Mouse (Mus musculus) CH12F3 (cell line): Measurements from ENCODE around the gene Slc8a1.

Experiments
- in situ Hi-C: fragments of 300-500 bp; cut with MboI; formaldehyde crosslinking; loops from 2 replicates; pipeline ENCODE4 v1.14.3; 2020; ENCODE audit warnings: low sequenced_read_pairs

Gene Slc8a1

DNA sequence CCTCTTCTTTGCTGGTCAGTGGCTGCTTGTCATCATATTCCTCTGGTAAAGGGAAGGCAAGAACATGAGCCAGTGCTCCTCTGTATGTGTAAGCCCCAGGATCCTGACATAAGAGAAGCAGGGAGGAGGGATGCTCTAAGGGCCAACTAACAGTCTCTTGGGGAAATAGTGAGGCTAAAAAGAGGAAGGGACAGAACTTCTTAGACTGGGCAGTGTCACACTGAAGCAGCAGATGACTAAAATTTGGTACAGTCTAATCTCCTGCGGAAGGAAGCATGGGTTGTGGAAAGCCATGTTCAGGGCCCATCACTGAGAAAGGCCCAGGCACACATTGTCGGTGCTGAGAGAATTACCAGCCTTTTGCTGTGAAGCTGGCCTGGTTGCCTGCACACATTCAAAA lies 305.4 kb downstream of the Slc8a1 start:
- in situ Hi-C loops = no loop called here

DNA sequence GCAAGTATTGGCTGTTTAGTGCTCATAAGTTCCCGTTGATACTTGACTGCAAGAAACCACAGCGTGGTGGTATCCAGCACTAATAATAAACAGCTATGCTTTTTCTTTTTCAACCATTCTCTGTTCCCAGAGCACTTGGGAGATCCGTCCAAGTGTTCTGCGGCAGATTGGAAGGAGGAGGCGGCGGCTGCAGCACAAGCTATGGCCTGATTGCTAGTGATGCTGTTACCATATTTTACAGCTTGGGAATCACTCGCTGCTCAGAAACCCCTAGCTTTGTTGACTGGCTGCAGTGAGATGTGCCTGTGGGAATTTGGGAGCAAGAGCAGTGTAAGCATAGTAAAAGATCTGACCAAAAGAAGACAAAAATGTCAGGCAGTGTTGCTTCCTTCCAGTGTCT lies 310.9 kb downstream of the Slc8a1 start:
- in situ Hi-C loops = no loop called here

DNA sequence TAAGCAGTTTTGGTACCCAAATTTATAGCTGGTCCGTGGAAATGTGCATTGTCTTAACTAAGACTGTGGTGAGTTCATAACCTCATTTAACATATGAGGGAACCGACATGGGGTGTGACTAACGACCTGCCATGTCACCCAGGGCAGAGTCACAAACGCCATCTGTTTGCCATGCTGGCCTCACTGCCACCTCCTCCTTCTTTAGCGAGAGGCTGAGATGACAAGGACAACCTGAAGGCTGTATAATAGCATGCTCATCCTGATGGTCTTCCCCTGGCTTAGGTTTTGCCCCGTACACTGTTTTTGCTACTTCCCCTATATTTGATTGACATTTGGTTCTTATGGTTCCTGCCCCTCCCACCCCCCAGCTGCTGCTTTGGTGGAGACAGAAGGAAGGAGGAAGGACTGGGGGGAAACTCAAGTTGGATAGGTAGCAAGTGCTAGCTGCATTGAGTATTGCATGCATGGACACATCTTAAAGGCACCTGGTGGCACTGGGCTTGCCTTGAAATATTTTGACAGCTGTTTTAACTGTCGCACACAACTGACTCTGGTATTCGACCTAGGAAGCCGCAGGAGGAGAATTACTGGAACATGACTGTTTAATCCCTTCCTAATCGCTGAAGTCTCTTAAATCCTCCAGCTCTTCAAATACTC lies 313.8 kb downstream of the Slc8a1 start:
- in situ Hi-C loops = no loop called here

DNA sequence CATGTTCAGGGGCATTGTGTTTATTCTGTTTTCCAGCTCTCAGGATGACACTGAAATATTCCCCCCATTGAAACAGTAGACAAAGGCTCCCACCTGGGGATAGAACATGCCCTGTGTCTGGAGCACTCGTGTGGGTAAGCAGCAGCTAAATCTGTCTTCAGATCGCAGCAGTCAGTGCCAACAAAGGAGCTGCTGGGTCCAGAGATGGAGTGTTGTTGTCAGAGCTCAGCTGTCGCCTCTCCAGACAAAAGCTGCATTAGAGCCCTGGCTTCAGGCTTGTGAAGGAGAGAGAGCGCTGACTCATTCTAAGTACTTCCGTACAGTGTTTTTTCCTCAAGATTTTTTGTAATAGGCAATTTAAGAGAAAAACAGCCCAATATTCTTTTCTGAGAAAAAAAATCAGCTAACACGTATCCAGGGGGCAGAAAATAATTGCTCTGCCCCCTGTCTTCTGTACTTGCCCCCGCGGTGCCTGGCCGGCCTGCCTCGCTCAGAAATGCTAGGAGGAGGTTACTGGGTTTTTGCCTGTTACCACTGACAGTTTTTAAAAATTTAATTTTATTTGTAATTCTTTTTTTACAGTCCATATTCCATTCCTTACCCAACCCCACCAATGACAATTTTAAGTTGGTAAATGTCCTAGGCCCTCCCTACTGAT lies 318.2 kb downstream of the Slc8a1 start:
- in situ Hi-C loops = no loop called here

DNA sequence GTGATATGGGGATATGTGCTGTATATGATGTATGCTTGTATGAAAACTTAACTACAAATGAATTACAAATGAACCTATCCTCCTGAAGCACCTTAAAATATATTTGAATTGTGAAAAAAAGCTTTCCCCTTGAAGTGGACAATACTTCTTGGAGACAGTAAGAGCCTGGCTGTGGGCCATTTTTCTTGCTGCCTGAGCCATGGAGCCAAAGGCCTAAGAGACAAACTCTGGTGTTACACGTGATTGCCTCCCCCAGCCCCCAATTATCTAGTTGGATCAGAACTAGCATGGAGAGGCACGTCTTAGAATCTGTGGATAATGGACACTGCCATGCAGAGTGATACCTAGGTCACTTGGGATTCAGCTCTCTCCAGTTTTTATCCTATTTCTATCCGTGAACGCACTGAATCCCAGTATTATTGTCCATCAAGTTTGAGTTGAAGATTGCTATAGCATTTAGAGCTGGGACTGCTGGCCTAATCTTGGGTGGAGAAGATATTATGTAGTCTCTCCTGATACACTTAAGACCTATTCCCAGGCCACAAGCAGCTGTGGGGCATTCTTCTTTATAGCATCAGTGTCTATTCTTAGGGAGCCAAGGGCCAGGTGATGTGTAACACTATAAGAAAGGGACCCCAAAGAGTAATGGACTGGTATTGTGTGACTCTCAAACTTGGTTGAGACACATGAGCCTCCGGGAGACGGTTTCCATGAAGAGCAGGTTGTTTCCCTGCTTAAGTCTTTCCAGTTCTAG lies 321.6 kb downstream of the Slc8a1 start:
- in situ Hi-C loops = no loop called here

DNA sequence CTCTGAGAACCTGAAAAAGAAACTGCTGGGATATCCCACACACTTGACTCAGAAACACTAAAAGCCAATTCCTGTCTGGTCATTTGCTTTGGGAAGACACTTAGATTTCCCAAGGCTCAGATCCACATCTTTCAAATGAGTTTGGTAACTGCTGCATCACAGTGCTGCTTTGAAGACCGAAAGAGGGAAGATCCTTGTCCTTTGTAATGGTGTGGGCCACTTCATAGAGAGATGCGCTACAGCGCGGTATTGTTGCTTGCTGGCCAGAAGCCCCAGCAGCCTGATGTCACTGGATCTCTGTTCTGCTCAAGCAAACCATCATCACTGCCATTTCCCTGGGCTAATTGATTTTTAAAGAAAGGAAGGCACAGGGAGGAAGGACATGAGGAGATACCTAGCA lies 325.4 kb downstream of the Slc8a1 start:
- in situ Hi-C loops = no loop called here

DNA sequence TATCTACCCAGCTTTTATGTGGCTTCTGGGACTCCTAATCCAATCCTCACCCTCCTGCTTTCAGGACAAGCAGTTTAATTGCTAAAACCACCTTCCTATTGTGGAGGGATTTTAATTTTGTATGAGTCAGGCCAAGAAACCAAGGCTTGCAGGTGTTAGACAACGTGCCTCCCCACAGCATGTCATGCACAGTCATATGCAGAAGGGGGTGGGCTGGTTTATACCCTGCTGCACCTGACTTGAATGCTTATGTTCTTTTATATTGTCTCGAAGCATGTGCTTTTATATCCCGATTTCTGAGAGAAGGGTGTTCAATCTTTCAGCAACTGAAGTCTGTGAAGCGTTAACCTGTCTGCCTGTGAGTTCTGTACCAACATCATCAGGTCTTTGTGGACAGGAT lies 334.0 kb downstream of the Slc8a1 start:
- in situ Hi-C loops = no loop called here

DNA sequence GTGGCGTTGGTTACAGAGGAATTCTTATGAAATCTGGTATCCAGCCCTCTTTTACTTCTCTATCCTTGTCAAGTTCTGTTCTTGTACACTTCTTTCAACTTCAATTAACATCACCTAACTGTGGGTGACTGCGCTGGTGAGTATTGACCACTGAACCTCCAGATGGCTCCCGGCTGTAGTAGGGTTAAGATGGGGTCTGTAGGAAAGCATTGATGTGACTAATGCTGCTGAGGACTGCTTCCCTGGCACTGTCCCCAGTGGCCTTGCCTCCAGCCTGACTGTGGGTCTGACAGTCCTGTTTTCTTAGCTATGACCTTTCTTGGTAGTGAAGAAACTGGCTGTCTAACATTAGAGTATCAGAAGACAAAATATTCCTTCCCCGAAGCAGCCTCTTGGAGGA lies 335.1 kb downstream of the Slc8a1 start:
- in situ Hi-C loops = no loop called here

DNA sequence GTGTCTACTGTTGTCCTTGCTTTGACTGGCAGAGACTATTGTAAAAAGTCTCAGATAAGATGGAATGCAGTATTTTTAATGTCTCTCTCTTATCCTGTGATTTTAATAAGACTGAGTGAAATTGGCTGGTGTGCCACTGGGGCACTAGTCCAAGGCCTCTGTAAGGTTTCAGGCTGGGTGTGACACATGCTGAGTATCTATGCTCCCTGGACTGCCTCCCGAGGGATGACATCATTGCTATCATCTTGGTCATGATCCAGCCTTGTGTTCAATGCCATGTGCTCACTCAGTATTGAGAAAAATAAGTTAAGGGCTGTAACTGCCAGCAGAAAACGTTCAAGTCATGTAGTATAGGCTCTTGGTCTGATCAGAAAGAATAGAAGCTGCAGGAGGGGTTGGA lies 335.5 kb downstream of the Slc8a1 start:
- in situ Hi-C loops = no loop called here

DNA sequence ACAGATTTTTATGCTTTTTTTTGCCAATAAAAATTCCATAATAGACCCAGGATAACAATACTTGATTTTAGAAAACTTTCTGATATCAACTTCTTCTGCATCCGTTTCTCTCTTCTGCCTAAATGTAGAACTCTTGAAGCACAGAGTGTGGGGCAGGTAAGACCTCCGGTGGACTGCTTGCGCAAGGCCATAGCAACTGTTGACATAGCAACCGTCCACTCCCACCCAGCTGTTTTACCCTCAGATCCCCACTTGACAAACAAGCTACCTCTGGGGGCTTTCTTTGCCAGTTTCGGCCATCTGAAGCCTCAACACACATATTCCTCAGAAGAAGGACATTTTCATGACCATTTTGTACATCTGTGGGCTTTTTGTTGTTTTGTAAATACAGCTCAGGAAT lies 337.8 kb downstream of the Slc8a1 start:
- in situ Hi-C loops = no loop called here

DNA sequence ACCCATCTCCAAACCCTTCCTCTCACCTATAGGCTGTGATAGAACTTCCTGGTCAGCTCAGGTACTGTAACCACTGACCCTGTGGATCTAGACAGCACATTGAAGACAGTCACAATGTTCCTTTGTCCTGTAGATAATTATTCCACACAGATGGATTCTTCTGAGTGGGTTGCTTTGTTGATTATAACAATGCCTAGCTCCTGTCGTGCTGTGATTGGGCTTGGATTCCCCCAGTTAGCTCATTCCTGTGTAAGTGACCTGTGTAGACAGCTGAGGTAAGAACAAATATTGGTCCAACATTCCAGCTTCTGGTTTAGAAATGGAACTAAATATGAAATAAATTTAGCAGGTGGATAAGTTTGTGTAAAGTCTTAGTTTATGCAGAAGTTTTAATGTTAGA lies 340.7 kb downstream of the Slc8a1 start:
- in situ Hi-C loops = no loop called here

DNA sequence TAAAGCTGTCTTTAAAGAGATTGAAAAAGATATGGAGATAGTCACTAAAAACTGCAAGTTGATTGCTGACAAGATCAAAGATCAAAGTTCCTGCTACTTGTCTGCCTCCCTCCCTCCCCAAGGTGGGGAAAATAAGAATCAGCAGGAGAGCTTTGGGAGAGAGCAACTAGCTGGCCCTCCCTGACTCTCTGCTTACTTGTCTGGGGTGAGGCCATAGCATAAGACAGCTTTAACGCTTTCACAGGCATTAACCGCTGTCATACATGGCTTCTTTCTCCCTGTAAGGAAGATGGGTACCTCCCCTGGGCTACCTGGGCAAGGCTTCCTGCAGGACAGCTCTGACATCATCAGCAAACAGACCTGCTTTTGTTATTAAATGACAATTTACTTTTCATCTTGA lies 344.1 kb downstream of the Slc8a1 start:
- in situ Hi-C loops = no loop called here

DNA sequence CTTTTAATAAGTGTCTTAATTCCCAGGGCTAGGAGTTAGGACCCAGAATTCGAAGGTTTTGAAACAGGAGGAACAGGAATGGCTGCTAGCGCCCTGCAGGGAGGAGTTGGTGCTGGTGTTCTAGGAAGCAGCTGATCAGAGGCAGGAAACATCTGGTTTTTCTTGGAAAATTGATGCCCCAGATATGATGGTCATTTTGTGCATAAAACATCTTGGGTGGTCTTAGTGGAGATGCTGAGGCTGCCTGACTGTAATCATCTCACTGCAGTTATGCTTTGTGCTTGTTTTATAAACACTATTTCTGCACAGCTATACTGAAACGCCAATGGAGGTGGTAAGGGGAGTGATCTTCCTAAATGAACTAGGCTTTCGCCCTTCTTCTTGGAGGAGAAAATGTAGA lies 345.1 kb downstream of the Slc8a1 start:
- in situ Hi-C loops = no loop called here

DNA sequence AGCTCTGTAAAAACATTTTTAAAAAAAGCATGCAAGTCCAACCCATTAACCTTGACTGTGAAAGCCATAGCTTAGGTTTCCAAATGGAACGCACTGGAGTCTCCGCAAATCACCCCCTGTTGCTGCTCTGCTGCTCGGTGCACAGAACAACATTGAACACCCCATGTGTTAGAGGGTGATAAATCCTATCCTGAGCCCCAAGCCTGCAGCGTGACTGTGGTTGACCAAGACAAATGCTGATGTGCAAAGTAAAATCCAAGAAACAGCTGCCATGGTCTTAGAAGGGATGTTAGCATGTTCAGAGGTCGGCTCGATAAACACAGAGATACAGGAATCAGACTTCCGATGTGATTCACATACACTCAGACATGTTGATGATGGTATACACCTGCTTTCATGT lies 346.7 kb downstream of the Slc8a1 start:
- in situ Hi-C loops = no loop called here

DNA sequence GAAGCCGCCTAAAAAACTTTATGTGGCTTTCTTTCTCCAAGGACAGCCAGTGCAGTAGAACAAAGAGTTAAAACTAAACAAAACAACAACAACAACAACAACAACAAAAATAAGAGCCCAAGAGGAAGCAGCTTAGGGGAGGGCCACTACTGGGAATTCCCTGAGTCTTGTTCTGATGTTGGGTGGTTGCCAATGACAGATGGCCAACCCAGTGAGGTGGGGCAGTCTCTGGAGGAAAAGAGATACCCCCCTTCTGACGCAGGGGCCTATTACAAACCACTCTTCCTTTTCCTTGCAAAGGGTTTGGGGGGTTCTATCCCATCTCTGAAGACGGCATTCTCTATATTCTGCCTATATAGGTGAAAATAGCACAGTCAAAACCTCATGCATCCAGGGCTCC lies 347.4 kb downstream of the Slc8a1 start:
- in situ Hi-C loops = no loop called here

DNA sequence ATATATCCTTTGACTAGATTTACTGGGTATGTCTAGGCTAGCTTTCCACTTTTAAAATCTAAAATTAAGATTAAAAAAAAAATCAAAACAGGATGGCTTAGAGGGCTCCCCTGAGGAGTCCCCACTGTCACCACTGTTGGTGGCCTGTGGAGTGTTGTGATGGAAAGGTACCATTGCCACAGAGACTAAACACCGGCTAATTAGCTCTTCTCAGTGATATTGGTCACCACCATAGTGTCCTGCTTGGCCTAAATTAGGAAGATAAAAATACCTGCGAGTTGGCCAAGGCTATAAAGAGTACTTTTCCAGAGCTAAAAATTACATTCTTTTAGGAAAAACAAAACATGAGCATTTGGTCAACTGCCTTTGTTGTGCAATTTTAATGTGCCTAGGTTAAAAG lies 352.1 kb downstream of the Slc8a1 start:
- in situ Hi-C loops = no loop called here

DNA sequence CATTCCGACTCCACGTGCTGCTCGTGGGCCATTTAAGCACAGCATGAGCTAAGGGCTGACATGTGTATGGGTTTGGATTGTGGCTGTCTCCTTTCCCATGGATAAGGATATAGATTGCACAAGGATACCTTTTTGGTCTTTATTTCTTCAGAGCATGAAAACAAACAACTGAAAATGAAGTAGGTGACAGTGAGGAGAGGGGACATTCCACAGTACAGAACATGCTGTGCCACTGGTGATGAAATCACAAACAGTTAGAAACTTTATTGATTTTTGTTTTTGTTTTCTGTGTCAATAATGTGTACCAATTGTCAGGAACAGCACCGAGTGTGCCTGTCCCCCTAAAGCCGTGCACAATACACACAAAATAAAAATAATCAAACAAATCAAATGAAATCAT lies 352.7 kb downstream of the Slc8a1 start:
- in situ Hi-C loops = no loop called here

DNA sequence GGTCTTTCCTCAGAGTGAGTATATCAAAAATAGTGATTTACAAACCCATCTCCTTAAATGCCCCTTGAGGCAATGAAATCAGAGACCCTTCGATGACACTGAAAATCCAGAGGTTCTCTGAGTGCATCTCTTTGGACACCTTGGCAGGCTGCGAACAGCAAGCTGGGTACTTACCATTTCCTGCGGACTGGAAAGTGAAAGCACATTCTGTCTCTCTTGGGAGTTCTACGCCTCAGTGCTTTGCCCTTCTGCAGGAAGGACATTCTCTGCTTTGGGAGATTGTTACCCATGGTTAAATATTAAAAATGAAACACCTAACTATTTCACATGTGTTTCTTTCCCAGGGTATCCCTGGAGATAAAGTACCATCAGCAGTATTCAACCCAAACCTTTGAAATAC lies 354.7 kb downstream of the Slc8a1 start:
- in situ Hi-C loops = no loop called here

DNA sequence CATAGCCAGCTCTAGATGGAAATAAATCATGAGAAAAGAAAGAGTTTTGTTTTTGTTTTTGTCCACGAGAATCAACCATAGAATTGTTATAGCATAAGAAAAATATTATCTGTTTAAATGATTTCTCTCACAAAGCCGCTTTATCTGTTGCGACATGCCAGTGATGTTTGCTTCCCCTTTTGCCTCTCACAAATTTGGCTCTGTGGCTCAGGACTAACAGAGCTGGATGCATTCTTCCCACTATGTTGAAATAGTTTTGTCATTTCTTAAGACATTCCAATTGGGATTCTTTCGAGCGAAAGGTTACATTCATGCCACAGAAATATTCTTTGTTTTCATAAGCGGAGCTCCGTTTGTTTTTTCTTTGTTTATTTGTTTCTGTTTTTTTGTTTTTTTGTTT lies 359.7 kb downstream of the Slc8a1 start:
- in situ Hi-C loops = no loop called here

DNA sequence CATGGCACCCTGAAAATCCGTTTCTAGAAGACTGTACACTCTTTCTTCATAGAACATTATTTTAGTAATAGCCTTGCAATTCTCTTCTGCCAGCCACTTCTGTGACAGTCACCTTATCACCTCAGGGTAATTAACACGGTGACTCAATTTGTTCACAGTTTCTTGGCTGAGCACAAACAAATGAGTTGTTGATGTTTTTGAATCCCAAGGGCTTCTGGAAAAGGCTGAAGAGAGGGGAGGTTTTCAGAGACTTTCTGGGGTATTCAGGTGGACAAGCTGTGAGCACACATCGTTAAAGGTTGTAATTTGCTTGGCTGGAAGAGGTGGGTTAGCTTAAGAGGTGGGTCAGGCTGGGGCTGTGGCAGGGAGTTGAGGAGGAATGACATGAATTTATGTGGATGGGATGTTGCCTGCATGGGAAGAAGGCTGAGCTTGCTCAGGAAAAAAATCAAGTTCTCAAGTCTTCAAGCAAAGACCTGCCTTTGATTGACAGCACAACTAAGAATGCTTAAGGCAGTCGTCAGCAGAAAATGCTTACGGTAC lies 360.3 kb downstream of the Slc8a1 start:
- in situ Hi-C loops = no loop called here

DNA sequence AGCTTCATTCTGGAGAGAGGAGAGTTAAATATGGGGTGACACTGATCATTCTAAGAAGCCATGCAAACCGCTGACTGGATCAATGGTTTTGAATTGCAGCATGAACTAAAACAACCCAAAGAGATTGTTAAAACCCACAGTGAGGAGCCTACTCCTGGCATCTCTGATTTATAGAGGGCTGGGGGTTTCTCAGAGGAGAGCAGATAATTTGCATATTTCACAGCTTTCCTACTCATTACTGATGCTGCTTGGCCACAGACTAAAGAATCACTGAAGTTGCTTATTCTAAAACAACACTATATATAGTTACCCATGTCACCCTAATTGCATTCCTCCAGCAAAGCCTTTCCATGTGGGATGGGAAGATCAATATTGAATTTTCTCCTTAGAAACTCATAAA lies 361.0 kb downstream of the Slc8a1 start:
- in situ Hi-C loops = no loop called here

DNA sequence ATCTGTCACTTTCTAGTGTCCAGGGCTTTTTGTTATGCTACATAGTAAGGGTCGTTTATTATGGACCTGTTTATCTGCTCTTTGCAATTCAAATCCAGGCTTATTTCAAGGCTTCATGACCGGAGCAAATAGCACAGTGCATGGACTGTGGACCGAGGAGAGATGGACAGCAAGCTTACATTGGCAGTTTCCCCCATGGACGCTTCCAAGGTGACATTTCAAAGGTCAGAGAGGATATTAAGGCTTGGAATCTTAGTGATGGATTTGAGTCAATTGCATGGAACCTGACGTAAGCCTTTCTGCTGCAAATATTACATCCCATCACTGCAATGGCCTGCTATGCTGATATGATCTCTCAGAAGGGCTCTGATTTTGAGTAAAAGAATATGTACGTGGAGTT lies 362.3 kb downstream of the Slc8a1 start:
- in situ Hi-C loops = no loop called here
